In the genomic region with DNA sequence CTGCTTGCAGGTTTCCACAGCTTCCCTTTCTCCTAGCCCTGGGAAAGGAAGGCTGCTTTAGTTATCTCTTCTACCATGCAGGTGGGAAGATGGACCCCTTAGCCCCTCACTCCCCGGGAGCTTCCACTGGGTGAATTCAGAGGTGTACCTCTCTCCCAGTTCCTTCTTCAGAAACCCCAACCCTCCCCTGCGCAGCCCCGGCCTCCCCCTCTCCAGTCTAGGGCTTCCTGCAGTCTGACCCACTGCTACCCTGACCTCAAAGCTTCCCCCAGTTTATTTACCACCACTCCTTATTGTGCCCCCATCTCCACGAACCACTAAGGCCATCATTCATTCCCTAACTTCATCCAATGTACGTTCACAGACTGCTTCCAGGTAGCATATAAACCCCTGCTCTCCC, we compare ENCODE assay signal across 8 mouse cellular contexts. TPM values are rescaled to one million over a fixed set of nuclear protein-coding genes. Genes with fewer than 3 reads are reported as not detected.
DNase-seq lines count a peak whose midpoint lies in the region; ATAC-seq and TF ChIP-seq lines count a peak whose summit lies in the region.

No protein-coding gene starts in this region.

- no peak for TF ChIP-seq POLR2A in bone marrow macrophage, adult 2 months (IDR thresholded peaks at IDR 0.05; ENCODE audit: borderline replicate concordance, low read depth, low read length)

- TF ChIP-seq CTCF in heart, postnatal 0 days (IDR thresholded peaks at IDR 0.05; ENCODE audit: low read depth) = no peak
- TF ChIP-seq CTCF in bone marrow macrophage, adult 2 months (IDR thresholded peaks at IDR 0.05; ENCODE audit: low read depth, low read length) = no peak

- peak overlapping the region; percentile 93 for H3K4me2 ChIP-seq in heart, postnatal 0 days (ENCODE audit: low read depth, low read length)
- H3K4me2 ChIP-seq in hindbrain, embryonic 11.5 days (replicated peaks; ENCODE audit: low read depth, low read length) = peak overlapping the region; percentile 98
- H3K4me2 ChIP-seq in midbrain, embryonic 12.5 days (replicated peaks) = peak overlapping the region; percentile 92

- 0 out of 2 replicates have a peak, but pooled peaks cover 3% of the 10 kb centered on the region for H3K4me1 ChIP-seq in heart, postnatal 0 days (ENCODE audit: control insufficient read depth, insufficient read depth)
- H3K4me1 ChIP-seq in bone marrow macrophage, adult 2 months (ENCODE audit: control insufficient read depth, insufficient read depth, low read length) = peaks cover 23% of the 10 kb centered on the region
- peaks cover 15% of the 10 kb centered on the region for H3K4me1 ChIP-seq in hindbrain, embryonic 11.5 days (replicated peaks; ENCODE audit: control insufficient read depth, insufficient read depth, low read length)
- peaks cover 59% of the 10 kb centered on the region for H3K4me1 ChIP-seq in midbrain, embryonic 12.5 days

- TF ChIP-seq EP300 in heart, postnatal 0 days (IDR thresholded peaks at IDR 0.05; ENCODE audit: low read depth) = no peak

- peaks cover 4% of the 10 kb centered on the region; the same call in 1 of the 2 replicates for H3K27me3 ChIP-seq in heart, postnatal 0 days (ENCODE audit: control insufficient read depth, insufficient read depth, low read length)
- H3K27me3 ChIP-seq in hindbrain, embryonic 11.5 days (ENCODE audit: control insufficient read depth, insufficient read depth, low read length) = peaks cover 3% of the 10 kb centered on the region; the same call in 1 of the 2 replicates
- peaks cover 29% of the 10 kb centered on the region for H3K27me3 ChIP-seq in midbrain, embryonic 12.5 days

- DNase-seq in heart, postnatal 0 days (ENCODE audit: low spot score) = no peak
- no peak for DNase-seq in heart, postnatal 14 days
- DNase-seq in hindbrain, embryonic 11.5 days (ENCODE audit: low spot score) = no peak
- no peak for DNase-seq in gastrocnemius, adult 8-10 months (ENCODE audit: low spot score in 2 of 2)
- no peak for DNase-seq in ovary, postnatal 14 days (ENCODE audit: low spot score)
- DNase-seq in cerebellum, postnatal 10 days = no peak

- no peaks in the 10 kb centered on the region for H3K36me3 ChIP-seq in heart, postnatal 0 days (replicated peaks; ENCODE audit: control insufficient read depth, insufficient read depth, low read length)
- no peaks in the 10 kb centered on the region for H3K36me3 ChIP-seq in hindbrain, embryonic 11.5 days (ENCODE audit: control insufficient read depth, insufficient read depth, low read length)
- H3K36me3 ChIP-seq in midbrain, embryonic 12.5 days = no peaks in the 10 kb centered on the region

- H3K27ac ChIP-seq in heart, postnatal 0 days (ENCODE audit: low read depth) = no peak overlapping the region
- no peak overlapping the region for H3K27ac ChIP-seq in bone marrow macrophage, adult 2 months (ENCODE audit: insufficient read depth, low read depth, low read length)
- H3K27ac ChIP-seq in hindbrain, embryonic 11.5 days (ENCODE audit: low read depth, low read length) = no peak overlapping the region
- peak overlapping the region; percentile 44; the same call in 1 of the 2 replicates for H3K27ac ChIP-seq in midbrain, embryonic 12.5 days (replicated peaks)

- H3K9ac ChIP-seq in heart, postnatal 0 days (replicated peaks; ENCODE audit: low read depth, low read length) = no peak overlapping the region
- peak overlapping the region; percentile 84 for H3K9ac ChIP-seq in hindbrain, embryonic 11.5 days (ENCODE audit: low read depth, low read length)
- H3K9ac ChIP-seq in midbrain, embryonic 12.5 days (replicated peaks) = peak overlapping the region; percentile 79

- ATAC-seq in heart, postnatal 0 days (ENCODE audit: insufficient read depth, low read depth) = no peak
- 0 out of 2 replicates have a peak, but pooled peaks have one; percentile 1 for ATAC-seq in hindbrain, embryonic 11.5 days (ENCODE audit: low FRiP score)
- ATAC-seq in midbrain, embryonic 12.5 days (ENCODE audit: low FRiP score, low read depth) = 0 out of 2 replicates have a peak, but pooled peaks have one; percentile 10

- H3K4me3 ChIP-seq in heart, postnatal 0 days (ENCODE audit: low read depth, low read length) = peak overlapping the region; percentile 86
- peak overlapping the region; percentile 87 for H3K4me3 ChIP-seq in bone marrow macrophage, adult 2 months (ENCODE audit: insufficient read depth, low read length)
- peak overlapping the region; percentile 74 for H3K4me3 ChIP-seq in hindbrain, embryonic 11.5 days (ENCODE audit: low read depth, low read length)
- H3K4me3 ChIP-seq in midbrain, embryonic 12.5 days = peak overlapping the region; percentile 75

- intact Hi-C loops in heart, postnatal 14 days (cut with DNase I) = loop anchor here (5.0 kb wide), 2 partner anchors 59 to 94 kb away; partner anchors contain the start of gene Atg101

- no peaks in the 10 kb centered on the region for H3K9me3 ChIP-seq in heart, postnatal 0 days (replicated peaks; ENCODE audit: control insufficient read depth, low read length)
- H3K9me3 ChIP-seq in hindbrain, embryonic 11.5 days (ENCODE audit: control insufficient read depth, low read length) = no peaks in the 10 kb centered on the region
- H3K9me3 ChIP-seq in midbrain, embryonic 12.5 days = no peaks in the 10 kb centered on the region

- 8% methylated on average over 5 of the region's 5 CpGs for WGBS in heart, postnatal 0 days
- WGBS in hindbrain, embryonic 11.5 days = 10% methylated on average over 5 of the region's 5 CpGs
- 5% methylated on average over 5 of the region's 5 CpGs for WGBS in midbrain, embryonic 12.5 days

RNA-seq across cellular contexts. Expression of gene Grasp, which starts 0.4 kb away (rescaled TPM):
- total RNA-seq in heart, postnatal 0 days (2014; rRNA removed; ENCODE audit: low replicate concordance) = 8.0 and 21.3 TPM in 2 replicates
- 2.0 and 2.3 TPM in 2 replicates for polyA plus RNA-seq in heart, postnatal 0 days (2015; fragmentation: Nextera tagmentation; extraction: Ambion mirVana)
- 10 to 100 TPM; 12.9 to 14.0 TPM for total RNA-seq in heart, postnatal 14 days (2021)
- 0.40 TPM in 1 of 2 replicates, not detected in the other for polyA plus RNA-seq in bone marrow macrophage, adult 2 months (2012; ENCODE audit: insufficient read depth, insufficient read length, missing spikeins)
- polyA plus RNA-seq in hindbrain, embryonic 11.5 days (2014; fragmentation: Nextera tagmentation; extraction: Ambion mirVana) = 4.5 and 5.0 TPM in 2 replicates
- 5.5 and 5.9 TPM in 2 replicates for polyA plus RNA-seq in midbrain, embryonic 12.5 days (2016; fragmentation: Nextera tagmentation; extraction: Ambion mirVana)
- 1 to 10 TPM; 3.0 to 5.4 (median 4.4) TPM for total RNA-seq in gastrocnemius, adult 8-10 months (2022)

RNA-seq across cellular contexts. Expression of gene Nr4a1, which starts 30.5 kb away (rescaled TPM):
- 40.2 and 56.0 TPM in 2 replicates for total RNA-seq in heart, postnatal 0 days (2014; rRNA removed; ENCODE audit: low replicate concordance)
- polyA plus RNA-seq in heart, postnatal 0 days (2015; fragmentation: Nextera tagmentation; extraction: Ambion mirVana) = 7.4 and 8.6 TPM in 2 replicates
- 10 to 100 TPM; 14.0 to 63.1 TPM for total RNA-seq in heart, postnatal 14 days (2021)
- 8.8 and 8.9 TPM in 2 replicates for polyA plus RNA-seq in bone marrow macrophage, adult 2 months (2012; ENCODE audit: insufficient read depth, insufficient read length, missing spikeins)
- polyA plus RNA-seq in hindbrain, embryonic 11.5 days (2014; fragmentation: Nextera tagmentation; extraction: Ambion mirVana) = 2.2 and 2.9 TPM in 2 replicates
- 3.4 and 4.0 TPM in 2 replicates for polyA plus RNA-seq in midbrain, embryonic 12.5 days (2016; fragmentation: Nextera tagmentation; extraction: Ambion mirVana)
- 100 to 1,000 TPM; 114 to 232 (median 117) TPM for total RNA-seq in gastrocnemius, adult 8-10 months (2022)

RNA-seq across cellular contexts. Expression of gene Acvr1b, which starts 49.7 kb away (rescaled TPM):
- total RNA-seq in heart, postnatal 0 days (2014; rRNA removed; ENCODE audit: low replicate concordance) = 22.3 and 25.9 TPM in 2 replicates
- polyA plus RNA-seq in heart, postnatal 0 days (2015; fragmentation: Nextera tagmentation; extraction: Ambion mirVana) = 5.2 and 5.8 TPM in 2 replicates
- total RNA-seq in heart, postnatal 14 days (2021) = 10 to 100 TPM; 14.5 to 14.7 TPM
- 20.2 and 22.3 TPM in 2 replicates for polyA plus RNA-seq in bone marrow macrophage, adult 2 months (2012; ENCODE audit: insufficient read depth, insufficient read length, missing spikeins)
- polyA plus RNA-seq in hindbrain, embryonic 11.5 days (2014; fragmentation: Nextera tagmentation; extraction: Ambion mirVana) = 16.2 and 17.1 TPM in 2 replicates
- 12.6 and 14.8 TPM in 2 replicates for polyA plus RNA-seq in midbrain, embryonic 12.5 days (2016; fragmentation: Nextera tagmentation; extraction: Ambion mirVana)
- 10 to 100 TPM; 33.0 to 44.0 (median 39.4) TPM for total RNA-seq in gastrocnemius, adult 8-10 months (2022)
